Mouse (Mus musculus) testis, postnatal 10 days (tissue): ENCODE results near the gene Gnaq.
"Not testable (repeated sequence)": the region's sequence is repeated elsewhere in the genome, so short reads cannot be mapped to it uniquely, and the experiment has no call there.

ENCODE experiments used
- DNase-seq: peaks from one replicate; pipeline ENCODE4 v3.0.0; 2021; ENCODE audit warnings: low spot score

Gene Gnaq

GRCm38 (mm10) chr19:16132791-16132864 lies at the start of gene Gnaq:
Gene Gnaq (plus strand): TSS chr19:16132831.
- DNase-seq, result no peak

- not testable (repeated sequence) for DNase-seq
Measured at GRCm38 (mm10) chr19:16083981-16084630, 48.5 kb upstream of the Gnaq start.

- DNase-seq, result no peak
Measured at GRCm38 (mm10) chr19:16085248-16085647, 47.4 kb upstream of the Gnaq start.

GRCm38 (mm10) chr19:16086154-16086553 lies 46.5 kb upstream of the Gnaq start:
- no peak for DNase-seq

- DNase-seq, result no peak
Measured at GRCm38 (mm10) chr19:16086581-16086980, 46.0 kb upstream of the Gnaq start.

GRCm38 (mm10) chr19:16087391-16087790 lies 45.2 kb upstream of the Gnaq start:
- no peak for DNase-seq

GRCm38 (mm10) chr19:16093616-16094015 lies 39.0 kb upstream of the Gnaq start:
- no peak for DNase-seq

- no peak for DNase-seq
Measured at GRCm38 (mm10) chr19:16109901-16110300, 22.7 kb upstream of the Gnaq start.

- no peak for DNase-seq
Measured at GRCm38 (mm10) chr19:16110670-16111069, 22.0 kb upstream of the Gnaq start.

- no peak for DNase-seq
Measured at GRCm38 (mm10) chr19:16113295-16113694, 19.3 kb upstream of the Gnaq start.

GRCm38 (mm10) chr19:16118421-16118820 lies 14.2 kb upstream of the Gnaq start:
- no peak for DNase-seq

GRCm38 (mm10) chr19:16121301-16121700 lies 11.3 kb upstream of the Gnaq start:
- DNase-seq, result no peak

- DNase-seq, result peak; percentile 47
Measured at GRCm38 (mm10) chr19:16128715-16129114, 3.9 kb upstream of the Gnaq start.

GRCm38 (mm10) chr19:16129171-16129570 lies 3.5 kb upstream of the Gnaq start:
- no peak for DNase-seq

GRCm38 (mm10) chr19:16130476-16130875 lies 2.2 kb upstream of the Gnaq start:
- no peak for DNase-seq

- no peak for DNase-seq
Measured at GRCm38 (mm10) chr19:16131831-16132230, 800 bp upstream of the Gnaq start.

GRCm38 (mm10) chr19:16132340-16132790 lies 266 bp upstream of the Gnaq start:
- peak; percentile 97 for DNase-seq

GRCm38 (mm10) chr19:16132865-16133720 lies 462 bp downstream of the Gnaq start:
- peak; percentile 79 for DNase-seq

- DNase-seq, result no peak
Measured at GRCm38 (mm10) chr19:16133721-16134570, 1.3 kb downstream of the Gnaq start.

GRCm38 (mm10) chr19:16138064-16138580 lies 5.5 kb downstream of the Gnaq start:
- DNase-seq, result no peak

GRCm38 (mm10) chr19:16140710-16141109 lies 8.1 kb downstream of the Gnaq start:
- DNase-seq, result no peak

- no peak for DNase-seq
Measured at GRCm38 (mm10) chr19:16141857-16142256, 9.2 kb downstream of the Gnaq start.

GRCm38 (mm10) chr19:16142990-16143389 lies 10.4 kb downstream of the Gnaq start:
- DNase-seq, result no peak
